Mouse (Mus musculus): ENCODE data around the gene Spcs2. TPM values are rescaled to one million over a fixed set of nuclear protein-coding genes. Genes with fewer than 3 reads are reported as not detected.

The Spcs2 gene
- 10 to 100 TPM; 60.3 to 67.9 (median 63.1) TPM for total RNA-seq (2022)

DNA sequence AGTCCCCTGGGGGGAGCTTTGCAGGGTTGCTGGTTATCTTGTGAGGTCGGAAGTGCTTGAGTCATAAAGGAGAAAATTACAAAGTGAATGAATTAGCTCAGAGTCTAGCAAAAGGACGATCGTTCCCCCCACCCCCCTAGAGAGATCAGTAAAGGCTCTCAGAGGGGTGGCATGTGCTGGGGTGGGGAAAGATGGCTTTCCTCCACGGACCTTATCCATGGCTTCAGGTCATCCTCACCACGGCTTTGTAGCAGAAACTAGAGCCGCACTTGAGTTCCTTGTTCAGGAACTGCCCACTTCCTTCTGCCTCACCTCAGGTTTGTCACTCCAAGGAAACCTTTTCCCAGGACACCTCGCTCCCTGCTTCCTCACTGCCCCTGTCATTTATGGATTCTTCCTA, at the start of gene Spcs2:
Gene Spcs2, minus strand, starts transcription at position 101 of the 400 bp plus-strand sequence.
- no peak for DNase-seq (ENCODE audit: low spot score)

DNA sequence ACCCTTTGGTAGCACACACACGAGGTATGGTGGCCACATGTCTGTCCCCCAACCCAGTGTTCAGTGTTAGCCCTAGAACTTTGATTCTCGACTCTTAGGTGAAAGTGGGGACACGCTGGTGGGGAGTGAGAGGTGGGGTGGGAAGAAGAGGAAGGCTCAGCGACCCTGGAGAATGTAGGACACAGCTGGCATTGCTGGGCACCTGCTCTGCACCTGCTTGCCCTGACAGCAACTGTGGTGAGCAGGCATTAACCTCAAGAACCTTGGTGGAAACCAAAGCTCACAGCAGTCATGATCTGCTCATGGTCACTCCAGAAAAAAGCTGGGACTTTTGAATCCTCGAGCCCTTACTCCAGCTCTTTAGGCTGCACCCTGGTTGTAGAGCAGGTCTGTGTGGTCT, 47.8 kb upstream of the Spcs2 start:
- no peak for DNase-seq (ENCODE audit: low spot score)

- no peak for DNase-seq (ENCODE audit: low spot score)
Measured at GRCm38 (mm10) chr7:99907463-99907862, 44.2 kb upstream of the Spcs2 start.

DNA sequence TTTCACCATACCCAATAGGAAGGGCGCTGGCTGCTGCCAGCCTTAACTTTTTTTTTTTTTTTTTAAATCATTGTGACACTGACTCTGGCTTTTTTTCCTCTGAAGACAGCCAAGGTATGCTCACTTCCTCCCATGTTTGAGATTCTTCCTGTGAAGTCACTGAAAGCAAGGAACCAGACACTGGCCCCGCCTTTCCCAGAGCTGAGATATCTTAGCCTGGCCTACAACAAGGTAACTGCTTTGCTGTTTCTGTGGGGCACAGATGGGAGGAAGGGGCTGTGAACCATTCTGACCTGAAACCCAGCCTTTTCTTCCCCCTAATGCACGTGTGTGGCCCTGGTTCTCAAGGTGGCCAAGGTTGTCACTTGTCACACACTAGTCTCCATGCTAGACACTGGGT, 43.1 kb upstream of the Spcs2 start:
- DNase-seq (ENCODE audit: low spot score) = no peak

DNA sequence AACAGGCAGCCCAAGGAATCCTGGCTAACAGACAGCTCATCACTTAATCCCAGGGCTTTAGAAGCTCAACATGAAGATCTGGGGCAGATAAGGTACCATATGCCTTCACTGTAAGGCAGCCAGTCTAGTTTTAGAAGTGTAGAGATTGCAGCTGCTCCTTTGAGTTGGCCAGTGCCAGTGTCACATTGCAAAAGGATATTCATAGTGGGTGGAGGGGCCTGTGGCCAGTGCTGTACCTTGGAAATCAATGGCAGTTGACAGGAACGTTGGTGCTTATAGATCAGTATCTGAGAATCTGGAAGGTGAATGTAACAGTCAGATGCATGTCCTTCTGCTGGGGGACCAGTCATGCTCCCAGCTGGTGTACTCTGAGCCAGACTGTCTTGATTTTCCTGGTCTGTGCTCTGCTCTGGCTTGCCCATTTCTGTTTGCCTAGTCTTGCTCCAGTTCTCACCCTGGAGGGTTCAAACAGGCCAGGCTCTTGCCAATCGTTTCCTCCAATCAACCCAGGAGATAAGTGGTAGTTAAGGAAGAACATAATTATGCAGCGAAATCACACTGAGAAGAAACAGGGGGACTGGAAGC, 41.3 kb upstream of the Spcs2 start:
- DNase-seq (ENCODE audit: low spot score) = no peak

DNA sequence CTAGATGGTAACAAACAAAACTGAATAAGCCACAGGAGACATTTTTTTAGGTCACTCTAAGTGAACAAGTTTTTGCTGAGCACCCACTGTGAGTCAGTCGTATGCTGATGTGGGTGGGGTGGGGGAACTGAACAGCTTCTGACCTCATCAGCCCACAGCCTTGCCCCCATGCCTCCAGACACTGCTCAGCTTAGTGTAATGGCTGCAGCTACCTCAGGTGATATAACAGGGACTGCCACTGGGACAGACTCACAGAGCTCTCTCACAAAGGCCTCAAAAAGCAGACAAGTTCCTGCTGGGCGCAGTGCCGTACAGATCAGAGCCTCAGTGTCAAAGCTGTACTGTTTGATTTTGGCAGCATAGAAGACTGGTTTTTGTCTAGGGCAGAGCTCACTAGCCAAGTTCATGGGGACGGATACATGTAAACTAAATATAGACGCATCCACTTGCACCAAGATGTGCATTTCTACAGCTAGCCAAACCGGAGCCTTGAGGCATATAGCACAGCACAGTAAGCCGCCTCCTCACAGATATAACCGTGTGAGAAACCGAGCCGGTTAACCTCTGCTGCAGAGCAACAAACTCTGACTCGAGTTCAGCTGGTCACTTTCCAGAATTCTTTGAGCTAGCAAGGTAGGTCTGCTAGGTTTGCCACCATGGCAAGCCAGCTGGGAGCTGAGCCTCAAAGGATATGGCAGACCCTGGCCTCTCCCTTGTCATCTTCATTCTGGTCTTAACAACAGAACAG, 39.8 kb upstream of the Spcs2 start:
- DNase-seq (ENCODE audit: low spot score) = no peak

DNA sequence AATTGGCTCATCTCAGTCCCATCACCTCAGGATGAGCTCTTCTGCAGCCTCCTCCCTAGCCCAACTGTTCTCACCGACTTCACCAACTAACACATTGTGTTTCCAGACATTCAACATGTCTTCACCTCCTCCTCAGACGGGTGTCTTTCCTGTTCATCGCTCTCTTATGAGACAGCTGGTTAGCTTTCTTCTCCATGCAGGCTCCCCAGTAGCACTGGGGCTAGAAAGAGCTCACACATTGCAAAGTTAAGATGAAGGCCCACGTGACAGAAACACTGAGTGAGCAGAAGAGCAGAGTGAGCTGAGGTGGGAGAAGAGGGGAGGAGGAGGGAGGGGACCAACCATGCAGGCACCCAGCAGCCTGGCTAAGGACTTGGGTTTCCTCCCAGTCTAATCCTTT, 38.9 kb upstream of the Spcs2 start:
- DNase-seq (ENCODE audit: low spot score) = no peak

GRCm38 (mm10) chr7:99896905-99897304, 33.6 kb upstream of the Spcs2 start:
- no peak for DNase-seq (ENCODE audit: low spot score)

DNA sequence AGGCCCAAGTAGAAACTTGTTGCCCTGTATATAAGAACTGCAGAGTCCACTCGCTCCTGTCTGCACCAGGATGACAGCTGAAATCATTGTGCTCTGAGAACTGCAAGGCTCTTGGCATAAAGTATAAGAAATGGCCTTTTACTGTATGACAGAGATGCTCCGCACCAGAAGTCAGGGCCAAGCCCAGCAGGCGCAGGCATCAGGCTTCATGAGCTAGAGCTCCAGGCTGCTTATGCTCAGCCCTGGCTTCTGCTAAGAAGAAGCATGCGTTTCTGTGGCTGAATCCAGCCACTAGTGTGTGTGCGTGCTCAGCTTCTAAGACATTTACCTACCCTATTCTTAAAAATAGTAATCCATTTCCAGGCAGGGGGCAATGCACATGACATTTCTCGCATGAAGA, 31.2 kb upstream of the Spcs2 start:
- no peak for DNase-seq (ENCODE audit: low spot score)

DNA sequence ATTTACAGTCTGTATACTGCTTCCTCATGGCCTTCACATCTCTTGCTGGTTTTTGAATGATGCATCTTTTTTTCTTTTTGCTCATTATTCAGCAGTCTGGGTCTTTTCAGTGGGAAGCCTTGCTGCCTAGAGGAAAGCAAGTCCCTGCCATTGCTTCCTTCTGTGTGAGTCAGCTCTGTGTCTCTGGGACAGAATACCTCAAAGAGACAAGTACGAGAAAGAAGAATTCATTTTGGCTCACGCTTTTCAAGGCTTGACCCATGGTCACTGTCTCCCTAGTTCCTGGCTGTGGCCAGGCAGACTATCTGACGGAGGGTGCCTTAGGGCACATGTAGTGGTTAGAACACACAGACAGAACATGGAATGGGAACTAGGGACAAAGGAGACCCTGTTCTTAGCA, 30.7 kb upstream of the Spcs2 start:
- no peak for DNase-seq (ENCODE audit: low spot score)

- no peak for DNase-seq (ENCODE audit: low spot score)
Measured at GRCm38 (mm10) chr7:99892351-99892750, 29.1 kb upstream of the Spcs2 start.

- peak; percentile 10 for DNase-seq (ENCODE audit: low spot score)
Measured at GRCm38 (mm10) chr7:99891471-99891870, 28.2 kb upstream of the Spcs2 start.

DNA sequence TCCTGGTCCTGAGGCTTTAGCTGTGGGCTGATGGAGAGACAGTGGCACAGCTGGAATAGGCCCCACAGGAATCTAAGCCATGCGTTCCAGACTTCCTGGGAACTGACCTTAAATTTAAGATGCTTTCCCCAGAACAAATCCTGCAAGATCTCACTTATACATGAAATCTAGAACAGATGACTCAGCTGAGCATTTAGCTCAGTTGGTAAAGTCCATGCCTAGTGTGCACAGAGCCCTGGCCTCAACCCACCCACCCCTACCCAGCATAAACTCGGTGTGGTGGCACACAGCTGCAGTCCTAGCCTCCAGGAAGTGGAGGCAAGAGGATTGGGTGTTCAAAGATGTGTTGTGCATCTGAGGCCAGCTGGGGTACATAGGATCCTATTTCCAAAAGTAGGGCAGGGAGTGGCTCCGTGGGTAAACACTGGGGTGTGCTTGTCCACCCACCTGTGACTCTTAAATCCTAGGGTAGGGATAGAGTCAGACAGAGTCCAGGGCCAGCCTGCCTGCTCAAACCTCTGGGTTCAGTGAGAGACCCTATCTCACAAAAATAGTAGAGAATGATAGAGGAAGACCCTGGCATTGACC, 27.0 kb upstream of the Spcs2 start:
- no peak for DNase-seq (ENCODE audit: low spot score)

DNA sequence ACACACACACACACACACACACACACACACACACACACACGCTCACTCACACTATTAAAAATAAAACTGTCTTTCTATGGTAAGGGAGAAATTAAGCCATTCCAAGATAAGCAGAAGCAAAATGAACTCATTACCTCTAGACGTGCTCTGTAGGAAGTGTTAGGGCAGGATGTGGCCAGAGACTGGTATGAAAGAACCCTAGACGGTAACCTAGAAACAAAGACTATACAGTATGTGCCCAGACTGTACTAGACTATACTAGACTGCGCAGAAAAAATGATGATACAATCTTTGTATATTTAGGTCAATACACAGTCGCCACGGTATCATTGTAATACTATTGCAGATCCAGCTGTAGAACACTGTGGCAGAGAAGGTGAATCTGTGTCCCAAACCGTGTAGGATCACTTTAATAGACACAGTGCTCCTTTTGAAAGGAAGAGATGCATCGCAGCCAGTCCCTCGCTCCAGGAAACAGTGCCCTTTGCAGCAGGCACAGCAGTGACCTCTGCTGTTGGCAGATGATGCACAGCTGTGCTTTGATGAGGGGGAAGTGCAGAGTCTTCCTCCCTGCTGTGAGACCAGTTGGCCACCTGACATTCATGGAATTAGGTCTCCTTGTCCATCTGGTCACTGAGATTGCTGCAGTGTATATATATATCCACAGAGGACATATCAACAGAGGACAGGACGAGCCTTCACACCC, 26.1 kb upstream of the Spcs2 start:
- no peak for DNase-seq (ENCODE audit: low spot score)

- DNase-seq (ENCODE audit: low spot score) = no peak
Measured at GRCm38 (mm10) chr7:99887743-99888142, 24.5 kb upstream of the Spcs2 start.

DNA sequence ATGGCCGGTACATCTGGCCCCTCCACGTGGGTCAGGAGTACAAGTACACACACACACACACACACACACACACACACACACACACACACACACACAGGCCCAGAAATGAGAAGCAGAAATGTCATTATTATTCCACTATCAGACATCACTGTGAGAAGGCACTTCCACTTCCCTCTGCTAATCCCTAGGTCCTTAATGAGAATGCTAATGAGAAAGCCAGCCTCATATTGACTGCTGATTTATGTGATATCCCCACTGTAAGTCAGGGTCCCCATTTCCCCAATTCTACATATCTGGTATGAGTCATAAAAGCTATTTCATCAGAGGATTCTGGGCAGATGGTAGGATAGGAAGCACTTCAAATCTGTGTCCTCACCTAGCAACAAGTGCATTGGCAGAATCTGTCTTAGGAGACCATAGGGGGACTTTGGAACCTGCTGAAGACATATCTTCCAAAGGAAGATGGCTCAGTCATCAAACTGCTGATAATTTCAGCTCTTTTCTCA, 24.0 kb upstream of the Spcs2 start:
- DNase-seq (ENCODE audit: low spot score) = no peak

- DNase-seq (ENCODE audit: low spot score) = no peak
Measured at GRCm38 (mm10) chr7:99878254-99878653, 15.0 kb upstream of the Spcs2 start.

- DNase-seq (ENCODE audit: low spot score) = peak; percentile 73
Measured at GRCm38 (mm10) chr7:99876345-99876744, 13.1 kb upstream of the Spcs2 start.

DNA sequence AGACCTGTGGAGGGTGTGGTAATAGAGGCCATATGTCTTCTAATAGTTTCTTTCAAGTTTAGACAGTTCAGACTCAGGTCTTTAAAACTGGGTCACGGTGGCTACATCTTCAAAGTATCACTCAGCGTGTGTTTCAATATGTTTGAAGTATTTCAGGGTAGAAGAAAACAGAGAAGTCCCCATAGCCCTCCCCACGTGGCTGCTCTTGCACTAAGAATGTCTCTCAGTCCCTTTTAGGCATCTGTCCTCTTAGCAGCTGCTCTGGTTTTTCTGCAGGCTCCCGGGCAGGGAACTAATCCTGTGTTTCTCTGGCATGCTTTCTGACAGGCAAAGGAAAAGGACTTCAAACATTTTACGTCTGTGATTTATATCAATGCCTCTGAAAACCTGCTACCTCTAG, 12.6 kb upstream of the Spcs2 start:
- no peak for DNase-seq (ENCODE audit: low spot score)

DNA sequence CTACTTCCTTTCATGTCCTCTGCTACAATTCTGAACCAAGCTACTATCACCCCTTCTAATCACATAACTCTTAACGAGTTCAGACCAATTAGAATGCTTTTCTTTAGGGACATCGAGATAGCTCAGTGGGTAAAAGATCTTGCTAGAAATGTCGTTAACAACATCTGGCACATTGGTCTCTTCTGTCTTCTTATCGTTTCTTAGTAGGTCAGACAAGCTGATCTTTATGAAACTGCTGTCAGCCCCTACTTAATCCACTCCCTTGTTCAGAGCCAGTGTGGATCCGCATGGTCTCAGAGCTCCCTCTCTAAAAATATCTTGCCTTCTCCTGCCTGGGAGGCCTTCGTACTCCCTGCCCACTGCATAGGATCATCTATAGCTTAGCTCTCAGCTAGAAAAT, 10.7 kb upstream of the Spcs2 start:
- DNase-seq (ENCODE audit: low spot score) = no peak

DNA sequence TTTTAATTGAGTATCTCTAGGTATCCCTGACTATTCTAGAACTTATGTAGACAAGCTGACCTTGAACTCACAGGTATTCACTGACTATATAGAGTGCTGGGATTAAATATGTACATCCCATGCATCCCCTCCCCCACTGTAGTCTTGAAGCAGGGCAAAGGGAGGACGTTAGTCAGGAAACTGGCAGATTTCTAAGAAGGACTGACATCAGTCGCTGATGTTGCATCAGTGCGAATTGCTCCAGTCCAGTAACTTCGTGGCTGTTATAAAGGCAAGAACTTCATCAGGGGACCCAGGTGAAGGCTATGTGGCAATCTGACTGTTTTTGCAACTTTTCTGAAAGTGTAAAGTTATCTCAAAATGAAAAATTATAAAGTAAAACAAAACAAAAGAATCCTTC, 6.0 kb upstream of the Spcs2 start:
- no peak for DNase-seq (ENCODE audit: low spot score)

DNA sequence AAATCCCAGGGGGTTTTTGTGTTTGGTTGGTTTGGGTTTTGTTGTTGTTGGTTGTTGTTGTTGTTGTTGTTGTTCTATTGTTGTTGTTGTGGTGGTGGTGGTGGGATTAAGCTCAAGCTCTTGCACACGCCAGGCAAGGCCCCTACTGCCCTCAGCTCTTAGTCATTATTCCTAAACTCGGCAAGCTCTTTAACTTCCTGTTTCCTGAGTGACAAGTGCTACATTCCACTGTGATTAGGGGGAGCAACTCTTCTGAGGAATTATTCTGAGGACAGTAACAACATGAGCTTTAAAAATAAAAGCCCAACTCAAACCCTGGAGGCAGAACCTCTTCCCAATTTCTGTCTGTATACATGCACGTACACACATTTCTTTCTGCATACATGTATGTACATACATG, 2.0 kb upstream of the Spcs2 start:
- DNase-seq (ENCODE audit: low spot score) = no peak
